Mouse (Mus musculus): Measurements from ENCODE around the gene Psme1.

DNA sequence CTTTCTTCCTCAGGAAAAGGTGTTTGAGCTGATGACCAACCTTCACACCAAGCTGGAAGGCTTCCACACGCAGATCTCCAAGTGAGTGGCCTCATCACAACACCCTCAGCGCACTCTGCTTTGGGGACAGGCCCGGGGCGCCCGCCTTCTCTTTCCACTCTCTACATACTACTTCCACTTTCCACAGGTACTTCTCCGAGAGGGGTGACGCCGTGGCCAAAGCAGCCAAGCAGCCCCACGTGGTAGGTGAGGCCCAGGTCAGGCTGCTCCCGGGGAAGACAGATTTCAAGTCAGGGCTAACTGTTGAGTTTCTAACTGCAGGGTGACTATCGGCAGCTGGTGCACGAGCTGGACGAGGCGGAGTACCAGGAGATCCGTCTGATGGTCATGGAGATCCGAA is 2.8 kb downstream of the Psme1 start:
- TF ChIP-seq CTCF (IDR thresholded peaks at IDR 0.05; ENCODE audit: low read depth): no peak
- no peak for TF ChIP-seq EP300 (optimal IDR thresholded peaks at IDR 0.05)
